Mouse (Mus musculus) lung, postnatal 0 days (tissue): Measurements from ENCODE around the gene Ist1.

ENCODE experiments used
- CTCF ChIP-seq: IDR thresholded peaks from 2 replicates; pipeline ENCODE4 v1.5.1; 2016; ENCODE audit warnings: antibody characterized with exemption, mild to moderate bottlenecking
- EP300 ChIP-seq: IDR thresholded peaks from 2 replicates; pipeline ENCODE4 v1.6.1; 2016; ENCODE audit warnings: antibody characterized with exemption, mild to moderate bottlenecking, control low read depth

- TF ChIP-seq EP300 (no peak), CTCF (no peak)
These were observed 36.2 kb downstream of the Ist1 start for GRCm38 (mm10) chr8:109656860-109657259.
